Mouse (Mus musculus) CH12.LX (cell line): ENCODE data around the gene Alkal2. TPM values are rescaled to one million over a fixed set of nuclear protein-coding genes. Genes with fewer than 3 reads are reported as not detected.

Experiments used
- DNase-seq: peaks from one replicate; pipeline ENCODE4 v3.0.0-alpha.2; 2013; ENCODE audit errors: extremely low read depth
- H3K27ac ChIP-seq: 2 replicates; pipeline ENCODE4 v1.5.1; 2012; ENCODE audit warnings: low read depth, mild to moderate bottlenecking, control low read depth, moderate library complexity; ENCODE audit not compliant: insufficient read depth
- H3K27me3 ChIP-seq: replicated peaks from 2 replicates; pipeline ENCODE3; 2012; ENCODE audit warnings: inconsistent platforms
- H3K36me3 ChIP-seq, 2 experiments: replicated peaks in 1 of 2; 2 replicates each; pipeline versions ENCODE3 to v1.6.1; 2012; ENCODE audit warnings: inconsistent platforms in 1 of 2, low read length in 1 of 2, mild to moderate bottlenecking in 1 of 2, mixed read lengths in 1 of 2, moderate library complexity in 1 of 2; ENCODE audit not compliant: control insufficient read depth in 1 of 2, insufficient read depth in 1 of 2
- H3K4me1 ChIP-seq, 2 experiments: 2 replicates each; pipeline ENCODE4 v1.6.1; 2012; ENCODE audit warnings: inconsistent platforms in 1 of 2, moderate library complexity in 1 of 2; ENCODE audit not compliant: insufficient read depth in 2 of 2, control insufficient read depth in 1 of 2
- H3K4me2 ChIP-seq: 2 replicates; pipeline ENCODE4 v1.6.1; 2012; ENCODE audit warnings: low read depth, mild to moderate bottlenecking, control low read depth; ENCODE audit not compliant: poor library complexity, insufficient read depth, severe bottlenecking
- H3K4me3 ChIP-seq, 3 experiments: fragments of 150-350 bp in 1 of 3; sonication (generic) in 1 of 3; replicated peaks in 1 of 3; 2 replicates each; pipeline versions ENCODE3 to v1.5.1; 2011 to 2012; ENCODE audit warnings: low read depth in 2 of 3, low read length in 2 of 3, mild to moderate bottlenecking in 2 of 3, moderate library complexity in 2 of 3, control low read depth in 1 of 3, improper control_type of control experiment in 1 of 3, inconsistent platforms in 1 of 3, mixed read lengths in 1 of 3; ENCODE audit not compliant: poor library complexity in 1 of 3
- H3K79me2 ChIP-seq: replicated peaks from 2 replicates; pipeline ENCODE4 v1.6.1; 2012; ENCODE audit warnings: mild to moderate bottlenecking, moderate library complexity; ENCODE audit not compliant: control insufficient read depth, poor library complexity, insufficient read depth, severe bottlenecking; ENCODE audit errors: extremely low read depth
- H3K9ac ChIP-seq: 2 replicates; pipeline ENCODE4 v1.6.1; 2012; ENCODE audit warnings: low read depth, mild to moderate bottlenecking, control low read depth, moderate library complexity; ENCODE audit not compliant: insufficient read depth
- H3K9me3 ChIP-seq: replicated peaks from 2 replicates; pipeline ENCODE3; 2012; ENCODE audit warnings: low read length, inconsistent platforms, mixed read lengths
- CHD2 ChIP-seq: IDR thresholded peaks from 2 replicates; pipeline ENCODE4 v1.6.1; 2011; ENCODE audit warnings: low read length, improper control_type of control experiment
- CTCF ChIP-seq, 2 experiments: IDR thresholded peaks in 1 of 2; conservative IDR thresholded peaks in 1 of 2; 2 replicates each; pipeline ENCODE4 v1.5.1; 2011 to 2012; ENCODE audit warnings: low read depth in 2 of 2, low read length in 2 of 2, improper control_type of control experiment in 1 of 2, inconsistent platforms in 1 of 2, mild to moderate bottlenecking in 1 of 2, moderate library complexity in 1 of 2
- EP300 ChIP-seq: IDR thresholded peaks from 2 replicates; pipeline ENCODE4 v1.6.1; 2011; ENCODE audit warnings: low read length, improper control_type of control experiment
- JUN ChIP-seq: IDR thresholded peaks from 2 replicates; pipeline ENCODE4 v1.6.1; 2011; ENCODE audit warnings: low read depth, mild to moderate bottlenecking, low read length, improper control_type of control experiment, moderate library complexity; ENCODE audit not compliant: insufficient read depth
- MXI1 ChIP-seq: IDR thresholded peaks from 2 replicates; pipeline ENCODE4 v1.6.1; 2011; ENCODE audit warnings: mild to moderate bottlenecking, low read depth, low read length, improper control_type of control experiment
- PAX5 ChIP-seq: IDR thresholded peaks from 2 replicates; pipeline ENCODE4 v1.6.1; 2012; ENCODE audit warnings: low read length, inconsistent platforms, mixed read lengths
- dilution Hi-C: fragments of 300-500 bp; cut with MboI; formaldehyde crosslinking; loops from 2 replicates; pipeline ENCODE4 v1.14.3; 2020; ENCODE audit warnings: low sequenced_read_pairs; ENCODE audit not compliant: extremely low pct_unique_long_range_greater_than_20kb, extremely low pct_ligation_motif_present
- in situ Hi-C: fragments of 300-500 bp; cut with MboI; formaldehyde crosslinking; loops from 3 replicates; pipeline ENCODE4 v1.14.3; 2019; ENCODE audit warnings: low sequenced_read_pairs, low pct_ligation_motif_present, low pct_unique_long_range_greater_than_20kb, mixed read lengths
- polyA plus RNA-seq: library from polyadenylated mRNA; unstranded; fragments of >175 nt; gene quantifications from 2 replicates; pipeline ENCODE4 v1.2.1, GENCODE M21; 2012; ENCODE audit warnings: low read depth; ENCODE audit not compliant: insufficient read length
- total RNA-seq, 2 experiments: library from RNA; depleted of rRNA; stranded (reverse); fragments of 300-350 nt in 1 of 2; fragments of >200 nt in 1 of 2; gene quantifications; 2 replicates each; pipeline ENCODE4 v1.2.3; 2012 to 2014

Alkal2 gene
- total and polyA plus RNA-seq, 3 experiments: not detected

GRCm38 (mm10) chr12:30936899-30937298 is 52.8 kb downstream of the Alkal2 start:
- Histone ChIP-seq H3K9ac (no peak overlapping the region), H3K9me3 (no peaks in the 10 kb centered on the region), H3K79me2 (no peaks in the 10 kb centered on the region), H3K4me2 (no peak overlapping the region), H3K4me3 (no peak overlapping the region), H3K36me3 (no peaks in the 10 kb centered on the region)
- in situ Hi-C loops: no loop called here
- DNase-seq: no peak
- no peak for TF ChIP-seq PAX5
- TF ChIP-seq MXI1: no peak
- TF ChIP-seq EP300: no peak
- no peak for TF ChIP-seq CHD2
- TF ChIP-seq JUN: no peak
- TF ChIP-seq CTCF (conservative IDR thresholded peaks at IDR 0.05 in 1 of 2, IDR thresholded peaks at IDR 0.05 in 1 of 2; ENCODE audit: low read depth in 2 of 2, low read length in 2 of 2): no peak
- TF ChIP-seq, all 38 proteins: peak for 0
- H3K4me1 ChIP-seq: no peaks in the 10 kb centered on the region
- dilution Hi-C loops: no loop called here
- no peaks in the 10 kb centered on the region for H3K27me3 ChIP-seq
- no peak overlapping the region for H3K27ac ChIP-seq

Other genes starting within 250 kb of the Alkal2 start
- 85.5 and 92.4 TPM in 2 replicates for gene Acp1, start 27.3 kb downstream of the Alkal2 start, total RNA-seq (2012; rRNA removed)
- gene Acp1, start 27.3 kb downstream of the Alkal2 start, total RNA-seq (2014; rRNA removed): 198 and 225 TPM in 2 replicates
- gene Acp1, start 27.3 kb downstream of the Alkal2 start, polyA plus RNA-seq: 125 and 131 TPM in 2 replicates
- gene Sh3yl1, start 27.3 kb downstream of the Alkal2 start, total RNA-seq (2012; rRNA removed): 0.46 and 0.59 TPM in 2 replicates
- 0.28 and 0.34 TPM in 2 replicates for gene Sh3yl1, start 27.3 kb downstream of the Alkal2 start, total RNA-seq (2014; rRNA removed)
- 1.0 and 1.2 TPM in 2 replicates for gene Sh3yl1, start 27.3 kb downstream of the Alkal2 start, polyA plus RNA-seq
- gene Fam110c, start 189.5 kb downstream of the Alkal2 start, total RNA-seq (2012; rRNA removed): not detected in 2 replicates
- not detected in 2 replicates for gene Fam110c, start 189.5 kb downstream of the Alkal2 start, total RNA-seq (2014; rRNA removed)
- 0.10 TPM in 1 of 2 replicates, not detected in the other for gene Fam110c, start 189.5 kb downstream of the Alkal2 start, polyA plus RNA-seq